Mouse (Mus musculus) kidney, postnatal 25 days (tissue): ENCODE measurements around the gene Arhgef10l.

Experiments used
- DNase-seq, 2 experiments: peaks; one replicate each; pipeline ENCODE4 v3.0.0; 2021; ENCODE audit warnings: mixed read lengths in 2 of 2

Arhgef10l gene

GRCm38 (mm10) chr4:140631276-140631849 lies 34.4 kb downstream of the Arhgef10l start:
- DNase-seq = peak; percentile 82 to 84

GRCm38 (mm10) chr4:140630651-140631241 lies 35.1 kb downstream of the Arhgef10l start:
- DNase-seq = peak; percentile 75 to 91

- peak in 1 of 2 experiments; percentile 17 for DNase-seq
Measured at GRCm38 (mm10) chr4:140630136-140630535, 35.7 kb downstream of the Arhgef10l start.

GRCm38 (mm10) chr4:140628971-140629370 lies 36.8 kb downstream of the Arhgef10l start:
- no peak for DNase-seq

GRCm38 (mm10) chr4:140628412-140628943 lies 37.3 kb downstream of the Arhgef10l start:
- DNase-seq = no peak

- DNase-seq = peak; percentile 47 to 69
Measured at GRCm38 (mm10) chr4:140625651-140626525, 39.9 kb downstream of the Arhgef10l start.

- DNase-seq = peak; percentile 65 to 82
Measured at GRCm38 (mm10) chr4:140624468-140625176, 41.2 kb downstream of the Arhgef10l start.

GRCm38 (mm10) chr4:140624087-140624467 lies 41.7 kb downstream of the Arhgef10l start:
- DNase-seq = peak; percentile 77 to 87

- peak; percentile 58 to 80 for DNase-seq
Measured at GRCm38 (mm10) chr4:140622819-140623218, 43.0 kb downstream of the Arhgef10l start.

GRCm38 (mm10) chr4:140620496-140620895 lies 45.3 kb downstream of the Arhgef10l start:
- DNase-seq = peak; percentile 75 to 87

GRCm38 (mm10) chr4:140617391-140618385 lies 48.1 kb downstream of the Arhgef10l start:
- DNase-seq = peak; percentile 76 to 92

- DNase-seq = peak; percentile 52 to 77
Measured at GRCm38 (mm10) chr4:140616894-140617293, 48.9 kb downstream of the Arhgef10l start.

GRCm38 (mm10) chr4:140616196-140616595 lies 49.6 kb downstream of the Arhgef10l start:
- peak; percentile 70 to 81 for DNase-seq

GRCm38 (mm10) chr4:140615771-140616170 lies 50.0 kb downstream of the Arhgef10l start:
- DNase-seq = no peak

GRCm38 (mm10) chr4:140614553-140614952 lies 51.3 kb downstream of the Arhgef10l start:
- DNase-seq = no peak

- no peak for DNase-seq
Measured at GRCm38 (mm10) chr4:140614145-140614544, 51.7 kb downstream of the Arhgef10l start.

- no peak for DNase-seq
Measured at GRCm38 (mm10) chr4:140610841-140611609, 54.8 kb downstream of the Arhgef10l start.

GRCm38 (mm10) chr4:140608228-140608720 lies 57.5 kb downstream of the Arhgef10l start:
- DNase-seq = no peak

GRCm38 (mm10) chr4:140606779-140607178 lies 59.0 kb downstream of the Arhgef10l start:
- no peak for DNase-seq

GRCm38 (mm10) chr4:140606197-140606596 lies 59.6 kb downstream of the Arhgef10l start:
- no peak for DNase-seq
